Mouse (Mus musculus) lung, adult 2 months (tissue): ENCODE results near the gene Ppa1. TPM values are rescaled to one million over a fixed set of nuclear protein-coding genes. Genes with fewer than 3 reads are reported as not detected.

ENCODE experiments used
- DNase-seq: peaks from one replicate; pipeline ENCODE4 v3.0.0; 2022
- H3K4me1 ChIP-seq: fragments of 200-500 bp; 2 replicates; pipeline ENCODE4 v1.6.1; 2011; ENCODE audit warnings: low read length; ENCODE audit not compliant: control insufficient read depth, insufficient read depth
- H3K4me3 ChIP-seq: fragments of 200-500 bp; replicated peaks from 2 replicates; pipeline ENCODE3; 2011; ENCODE audit warnings: low read depth, mild to moderate bottlenecking, control low read depth, low read length; ENCODE audit errors: extremely low read depth
- CTCF ChIP-seq: fragments of 200-500 bp; IDR thresholded peaks from 2 replicates; pipeline ENCODE4 v1.5.1; 2011; ENCODE audit warnings: mild to moderate bottlenecking, low read length, control low read depth; ENCODE audit not compliant: insufficient read depth
- POLR2A ChIP-seq: fragments of 200-500 bp; IDR thresholded peaks from 2 replicates; pipeline ENCODE4 v1.6.1; 2011; ENCODE audit warnings: low read depth, mild to moderate bottlenecking, control low read depth, low read length, borderline replicate concordance; ENCODE audit errors: extremely low read depth
- WGBS: fragments of 180-500 bp; shearing (Covaris S2); methylation state at CpG from one replicate; pipeline ENCODE4 v1.1.7; 2018; 5-methylcytosine and 5-hydroxymethylcytosine counted together
- polyA plus RNA-seq: library from polyadenylated mRNA; depleted of rRNA; stranded (reverse); fragments of >200 nt; gene quantifications from 2 replicates; pipeline ENCODE4 v1.2.3, GENCODE M21; 2012

Gene Ppa1
- polyA plus RNA-seq, 1 experiment = 12.8 TPM

- no peak for DNase-seq
- TF ChIP-seq CTCF = no peak
- no peak for TF ChIP-seq POLR2A
- WGBS = 65% methylated on average over 4 of the region's 4 CpGs
- H3K4me3 ChIP-seq = no peak overlapping the region
- H3K4me1 ChIP-seq = no peaks in the 10 kb centered on the region
Measured at GRCm38 (mm10) chr10:61640363-61640762, 8.0 kb upstream of the Ppa1 start.

- TF ChIP-seq CTCF = no peak
- no peak for TF ChIP-seq POLR2A
- 88% methylated on average over 7 of the region's 7 CpGs for WGBS
- no peak for DNase-seq
- Histone ChIP-seq H3K4me1 (0 out of 2 replicates have a peak, but pooled peaks cover 3% of the 10 kb centered on the region), H3K4me3 (no peak overlapping the region)
Measured at GRCm38 (mm10) chr10:61646557-61646956, 1.8 kb upstream of the Ppa1 start.

GRCm38 (mm10) chr10:61648737-61649645 lies 639 bp downstream of the Ppa1 start:
- 1% methylated on average over 49 of the region's 49 CpGs for WGBS
- Histone ChIP-seq H3K4me3 (peak overlapping the region; percentile 69), H3K4me1 (0 out of 2 replicates have a peak, but pooled peaks cover 3% of the 10 kb centered on the region)
- DNase-seq = peak; percentile 36
- no peak for TF ChIP-seq CTCF
- TF ChIP-seq POLR2A = no peak

GRCm38 (mm10) chr10:61654105-61654504 lies 5.8 kb downstream of the Ppa1 start:
- TF ChIP-seq CTCF = no peak
- no peak for TF ChIP-seq POLR2A
- H3K4me3 ChIP-seq = no peak overlapping the region
- WGBS = 88% methylated on average over 4 of the region's 4 CpGs
- no peak for DNase-seq
- H3K4me1 ChIP-seq = 0 out of 2 replicates have a peak, but pooled peaks cover 5% of the 10 kb centered on the region

GRCm38 (mm10) chr10:61654691-61655090 lies 6.3 kb downstream of the Ppa1 start:
- DNase-seq = no peak
- TF ChIP-seq CTCF (no peak), POLR2A (no peak)
- 65% methylated on average over 7 of the region's 7 CpGs for WGBS
- H3K4me3 ChIP-seq = no peak overlapping the region
- 0 out of 2 replicates have a peak, but pooled peaks cover 2% of the 10 kb centered on the region for H3K4me1 ChIP-seq

- H3K4me1 ChIP-seq = 0 out of 2 replicates have a peak, but pooled peaks cover 2% of the 10 kb centered on the region
- DNase-seq = no peak
- TF ChIP-seq CTCF (no peak), POLR2A (no peak)
- no peak overlapping the region for H3K4me3 ChIP-seq
- WGBS = 80% methylated on average over 3 of the region's 3 CpGs
Measured at GRCm38 (mm10) chr10:61655188-61655587, 6.8 kb downstream of the Ppa1 start.

- no peak for DNase-seq
- 0 out of 2 replicates have a peak, but pooled peaks cover 2% of the 10 kb centered on the region for H3K4me1 ChIP-seq
- H3K4me3 ChIP-seq = no peak overlapping the region
- WGBS = 86% methylated on average over 18 of the region's 18 CpGs
- TF ChIP-seq CTCF (no peak), POLR2A (no peak)
Measured at GRCm38 (mm10) chr10:61656928-61657882, 8.9 kb downstream of the Ppa1 start.

GRCm38 (mm10) chr10:61657985-61658384 lies 9.6 kb downstream of the Ppa1 start:
- Histone ChIP-seq H3K4me3 (no peak overlapping the region), H3K4me1 (0 out of 2 replicates have a peak, but pooled peaks cover 2% of the 10 kb centered on the region)
- TF ChIP-seq POLR2A (no peak), CTCF (0 out of 2 replicates have a peak, but pooled peaks have one; percentile 8)
- peak; percentile 27 for DNase-seq
- WGBS = 21% methylated on average over 4 of the region's 4 CpGs

GRCm38 (mm10) chr10:61661887-61662286 lies 13.5 kb downstream of the Ppa1 start:
- no peak for DNase-seq
- H3K4me3 ChIP-seq = no peak overlapping the region
- no peak for TF ChIP-seq CTCF
- no peak for TF ChIP-seq POLR2A
- WGBS = 75% methylated on average over 8 of the region's 8 CpGs
- 0 out of 2 replicates have a peak, but pooled peaks cover 2% of the 10 kb centered on the region for H3K4me1 ChIP-seq
